Mouse (Mus musculus): ENCODE results near the gene Gm45844. TPM values are rescaled to one million over a fixed set of nuclear protein-coding genes. Genes with fewer than 3 reads are reported as not detected.
A peak's percentile ranks its signal among the peaks of the same experiment; 100 is the strongest.

Gene Gm45844
- polyA plus RNA-seq (2021; fragmentation: Nextera tagmentation): 8.3 and 10.7 TPM in 2 replicates
- long read RNA-seq, experiment 1, partial matches to known transcripts: 0 of 15 reads
- long read RNA-seq, experiment 1, other reads (novel, unspliced or antisense): 14 of 15 reads
- long read RNA-seq, experiment 2, partial matches to known transcripts: 0 of 28 reads
- long read RNA-seq, experiment 2, other reads (novel, unspliced or antisense): 28 of 28 reads

GRCm38 (mm10) chr7:7277966-7278567 is at the start of gene Gm45844:
Gene Gm45844, minus strand, starts transcription at chr7:7278289.

GRCm38 (mm10) chr7:7247228-7247627 is 30.9 kb downstream of the Gm45844 start, which contains the start of gene Vmn2r29:
Gene Vmn2r29, minus strand, starts transcription at chr7:7247328.

GRCm38 (mm10) chr7:7209313-7210151 is 68.6 kb downstream of the Gm45844 start, which contains the start of gene Zfp772:
Gene Zfp772, minus strand, starts transcription at chr7:7209998.

GRCm38 (mm10) chr7:7171227-7172147 is 106.6 kb downstream of the Gm45844 start, which contains the start of gene Zfp418:
Gene Zfp418, plus strand, starts transcription at chr7:7171330.

Small RNA genes lying within 50 kb of the gene (microRNA-seq; reads per million reads assigned to microRNA genes)
- gene Mir5620: 13.1 reads per million, percentile 36 among the genes with 10 or more reads in this experiment

Other genes with a start within 250 kb of the Gm45844 start
- 11.1 and 13.7 TPM in 2 replicates for gene Zfp954, start 156.8 kb downstream of the Gm45844 start, polyA plus RNA-seq (2021; fragmentation: Nextera tagmentation)
- gene Zfp773, start 141.5 kb downstream of the Gm45844 start, polyA plus RNA-seq (2021; fragmentation: Nextera tagmentation): 0.54 and 0.64 TPM in 2 replicates
- gene Zfp418, start 107.0 kb downstream of the Gm45844 start, polyA plus RNA-seq (2021; fragmentation: Nextera tagmentation): 3.6 and 4.7 TPM in 2 replicates
- 4.3 and 4.7 TPM in 2 replicates for gene Zfp772, start 68.3 kb downstream of the Gm45844 start, polyA plus RNA-seq (2021; fragmentation: Nextera tagmentation)
- gene Vmn2r29, start 31.0 kb downstream of the Gm45844 start, polyA plus RNA-seq (2021; fragmentation: Nextera tagmentation): 0.10 TPM in 1 of 2 replicates, not detected in the other
- gene Clcn4, start 22.6 kb upstream of the Gm45844 start, polyA plus RNA-seq (2021; fragmentation: Nextera tagmentation): 143 and 168 TPM in 2 replicates
- 0.03 TPM in 1 of 2 replicates, not detected in the other for gene Vmn2r30, start 59.3 kb upstream of the Gm45844 start, polyA plus RNA-seq (2021; fragmentation: Nextera tagmentation)
- gene Gm45783, start 96.3 kb upstream of the Gm45844 start, polyA plus RNA-seq (2021; fragmentation: Nextera tagmentation): 0.24 and 0.60 TPM in 2 replicates
- not detected in 2 replicates for gene Vmn2r31, start 121.4 kb upstream of the Gm45844 start, polyA plus RNA-seq (2021; fragmentation: Nextera tagmentation)
- not detected in 2 replicates for gene Vmn2r32, start 201.7 kb upstream of the Gm45844 start, polyA plus RNA-seq (2021; fragmentation: Nextera tagmentation)

All from layer of hippocampus, adult 6 months (tissue).